Mouse (Mus musculus) spleen, adult 2 months (tissue): ENCODE data around the gene Adtrp. TPM values are rescaled to one million over a fixed set of nuclear protein-coding genes. Genes with fewer than 3 reads are reported as not detected.

Experiments
- DNase-seq, 2 experiments: peaks; one replicate each; pipeline versions ENCODE4 v3.0.0 to v3.0.0-alpha.2; 2012 to 2021; ENCODE audit warnings: low spot score in 2 of 2, low read depth in 1 of 2
- H3K27ac ChIP-seq: fragments of 200-500 bp; 2 replicates; pipeline ENCODE4 v1.5.1; 2012; ENCODE audit warnings: low read length, inconsistent platforms; ENCODE audit not compliant: insufficient read depth
- H3K27me3 ChIP-seq: fragments of 200-500 bp; 2 replicates; pipeline ENCODE4 v1.6.1; 2012; ENCODE audit warnings: mild to moderate bottlenecking, moderate library complexity, low read length, inconsistent platforms; ENCODE audit not compliant: control insufficient read depth, insufficient read depth
- H3K36me3 ChIP-seq: fragments of 200-500 bp; 2 replicates; pipeline ENCODE4 v1.6.1; 2012; ENCODE audit warnings: mild to moderate bottlenecking, low read length, inconsistent platforms; ENCODE audit not compliant: control insufficient read depth, insufficient read depth
- H3K4me1 ChIP-seq: fragments of 200-500 bp; 2 replicates; pipeline ENCODE4 v1.6.1; 2011; ENCODE audit warnings: inconsistent platforms; ENCODE audit not compliant: control insufficient read depth, insufficient read depth, insufficient read length
- H3K4me3 ChIP-seq: fragments of 200-500 bp; 2 replicates; pipeline ENCODE4 v1.5.1; 2011; ENCODE audit warnings: mild to moderate bottlenecking, inconsistent platforms; ENCODE audit not compliant: insufficient read depth, insufficient read length; ENCODE audit errors: extremely low read depth
- CTCF ChIP-seq: fragments of 200-500 bp; IDR thresholded peaks from 2 replicates; pipeline ENCODE4 v1.5.1; 2011; ENCODE audit warnings: mild to moderate bottlenecking, inconsistent platforms; ENCODE audit not compliant: insufficient read depth, insufficient read length, insufficient replicate concordance; ENCODE audit errors: extremely low read depth
- POLR2A ChIP-seq: fragments of 200-500 bp; IDR thresholded peaks from 2 replicates; pipeline ENCODE4 v1.6.1; 2011; ENCODE audit warnings: low read depth, low read length, inconsistent platforms
- WGBS: fragments of 180-500 bp; shearing (Covaris S2); methylation state at CpG from one replicate; pipeline ENCODE4 v1.1.7; 2018; 5-methylcytosine and 5-hydroxymethylcytosine counted together
- polyA plus RNA-seq: library from polyadenylated mRNA; depleted of rRNA; stranded (reverse); fragments of >200 nt; gene quantifications from 2 replicates; pipeline ENCODE4 v1.2.3, GENCODE M21; 2012

The Adtrp gene
- polyA plus RNA-seq, 1 experiment, result 1.6 TPM

DNA sequence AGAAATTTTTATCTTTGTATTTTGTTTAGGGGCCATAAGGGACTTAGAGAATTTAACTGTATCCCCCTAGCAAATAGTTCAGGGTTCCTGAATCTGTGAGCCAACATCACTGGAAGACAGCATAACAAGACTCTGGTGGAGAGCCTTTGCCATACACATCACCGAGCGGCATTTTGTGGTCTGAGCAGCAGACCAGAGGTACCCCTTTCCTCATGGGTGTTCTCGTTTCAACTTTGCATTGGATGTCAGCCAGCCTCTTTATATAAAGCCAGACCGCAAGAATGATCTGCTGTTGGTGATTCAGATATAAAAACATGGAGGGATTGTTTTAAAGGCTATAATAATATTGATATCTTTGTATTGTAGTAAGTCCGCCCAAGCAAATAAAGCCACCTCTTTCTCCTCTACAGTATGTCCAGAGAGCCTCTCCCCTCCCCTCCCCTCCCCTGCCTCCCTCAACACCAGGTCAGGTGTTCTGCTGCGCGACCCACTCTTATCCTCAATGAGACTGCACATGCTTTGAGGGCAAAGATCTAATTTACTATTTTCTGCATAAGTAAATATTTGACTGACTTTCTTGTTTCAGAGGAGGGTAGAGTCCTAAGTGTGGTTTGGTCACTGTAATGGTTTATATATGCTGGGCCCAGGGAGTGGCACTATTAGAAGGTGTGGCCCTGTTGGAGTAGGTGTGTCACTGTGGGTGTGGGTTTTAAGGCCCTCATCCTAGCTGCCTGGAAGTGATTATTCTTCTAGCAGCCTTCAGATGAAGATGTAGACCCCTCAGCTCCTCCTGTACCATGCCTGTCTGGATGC, 62.4 kb downstream of the Adtrp start:
- 58% methylated on average over 7 of the region's 7 CpGs for WGBS
- TF ChIP-seq POLR2A (no peak), CTCF (no peak)

GRCm38 (mm10) chr13:41780296-41780695, 67.2 kb downstream of the Adtrp start:
- Histone ChIP-seq H3K4me1 (peaks cover 4% of the 10 kb centered on the region; the same call in 1 of the 2 replicates), H3K27ac (no peak overlapping the region), H3K4me3 (no peak overlapping the region), H3K36me3 (no peaks in the 10 kb centered on the region), H3K27me3 (no peaks in the 10 kb centered on the region)
- no peak for TF ChIP-seq POLR2A
- TF ChIP-seq CTCF, result no peak
- no peak for DNase-seq
- 86% methylated on average over 4 of the region's 4 CpGs for WGBS

More for the DNA sequence above, 62.4 kb downstream of the Adtrp start:
- no peak for DNase-seq
- Histone ChIP-seq H3K4me3 (no peak overlapping the region), H3K4me1 (peaks cover 13% of the 10 kb centered on the region), H3K27me3 (no peaks in the 10 kb centered on the region), H3K27ac (no peak overlapping the region), H3K36me3 (no peaks in the 10 kb centered on the region)

GRCm38 (mm10) chr13:41779603-41780180, 67.8 kb downstream of the Adtrp start:
- Histone ChIP-seq H3K36me3 (no peaks in the 10 kb centered on the region), H3K4me1 (peaks cover 4% of the 10 kb centered on the region; the same call in 1 of the 2 replicates), H3K4me3 (no peak overlapping the region), H3K27me3 (no peaks in the 10 kb centered on the region), H3K27ac (no peak overlapping the region)
- 88% methylated on average over 9 of the region's 9 CpGs for WGBS
- DNase-seq, result no peak
- no peak for TF ChIP-seq CTCF
- TF ChIP-seq POLR2A, result no peak

- no peaks in the 10 kb centered on the region for H3K4me1 ChIP-seq
- H3K36me3 ChIP-seq, result no peaks in the 10 kb centered on the region
- no peak for DNase-seq
- H3K4me3 ChIP-seq, result no peak overlapping the region
- H3K27me3 ChIP-seq, result no peaks in the 10 kb centered on the region
- H3K27ac ChIP-seq, result no peak overlapping the region
- WGBS, result 86% methylated on average over 4 of the region's 4 CpGs
- TF ChIP-seq CTCF (no peak), POLR2A (no peak)
Observed at GRCm38 (mm10) chr13:41773812-41774376, 73.6 kb downstream of the Adtrp start.

DNA sequence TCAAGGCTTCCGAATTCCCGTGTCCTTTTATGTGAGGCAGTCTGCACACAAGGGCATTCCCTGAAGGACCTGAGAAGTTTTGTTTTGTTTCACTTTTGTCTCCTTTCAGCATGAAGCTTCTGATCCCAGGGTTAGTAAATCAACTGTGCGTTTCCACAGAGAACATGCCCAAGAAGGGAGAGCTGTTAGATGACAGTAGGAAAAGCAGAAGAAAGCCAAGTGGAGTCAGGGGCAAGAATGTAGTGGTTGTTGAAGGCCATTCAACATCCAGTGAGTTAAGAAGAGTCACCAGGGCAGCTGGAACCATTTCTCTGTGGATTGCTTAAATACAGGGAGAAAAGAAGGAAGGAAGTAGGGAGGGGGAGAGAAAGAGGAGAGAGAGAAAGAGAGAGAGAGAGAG, 76.4 kb downstream of the Adtrp start:
- DNase-seq, result no peak
- TF ChIP-seq POLR2A (no peak), CTCF (no peak)
- WGBS, result 78% methylated on average over 3 of the region's 3 CpGs
- no peaks in the 10 kb centered on the region for H3K27me3 ChIP-seq
- H3K4me1 ChIP-seq, result no peaks in the 10 kb centered on the region
- H3K27ac ChIP-seq, result no peak overlapping the region
- H3K4me3 ChIP-seq, result no peak overlapping the region
- no peaks in the 10 kb centered on the region for H3K36me3 ChIP-seq

DNA sequence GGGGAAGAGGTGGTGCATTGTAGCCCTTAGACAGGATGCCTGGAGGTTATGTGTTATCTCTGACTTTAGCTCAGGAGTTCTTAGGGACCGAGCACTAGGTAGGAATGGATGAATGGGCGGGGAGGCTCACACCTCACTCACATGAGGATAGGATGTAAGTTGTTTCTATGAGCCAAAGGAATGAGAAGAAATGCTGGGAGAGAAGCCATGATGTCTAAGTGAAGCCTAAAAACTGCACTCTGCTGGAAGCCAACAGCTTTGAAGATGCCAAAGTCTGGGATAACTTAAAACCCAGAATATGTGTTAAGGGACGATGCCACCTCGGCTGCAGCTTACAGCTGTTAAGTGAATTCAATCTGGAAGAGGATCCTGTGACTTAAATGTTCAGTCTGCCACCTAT, 79.5 kb downstream of the Adtrp start:
- no peak for DNase-seq
- no peaks in the 10 kb centered on the region for H3K36me3 ChIP-seq
- no peaks in the 10 kb centered on the region for H3K4me1 ChIP-seq
- TF ChIP-seq CTCF (no peak), POLR2A (no peak)
- 93% methylated on average over 4 of the region's 4 CpGs for WGBS
- no peak overlapping the region for H3K4me3 ChIP-seq
- no peak overlapping the region for H3K27ac ChIP-seq
- no peaks in the 10 kb centered on the region for H3K27me3 ChIP-seq
